ENCODE assay signal across 10 mouse cellular contexts in genomic region chr5:134617071-134617470, GRCm38 (mm10). TPM values are rescaled to one million over a fixed set of nuclear protein-coding genes. Genes with fewer than 3 reads are reported as not detected.
DNase-seq lines count a peak whose midpoint lies in the region; ATAC-seq and TF ChIP-seq lines count a peak whose summit lies in the region.
"Had no signal": no experiment of that assay in that cellular context is flagged by ENCODE, and none has a peak within 500 bp of the region (broad histone marks: within the 10 kb centered on the region; RNA-seq: fewer than 3 reads in every experiment).

No protein-coding gene starts in this region.

- no peaks in the 10 kb centered on the region for H3K27me3 ChIP-seq in midbrain, embryonic 14.5 days (ENCODE audit: control insufficient read depth, insufficient read depth, low read length)
- H3K27me3 ChIP-seq in midbrain, embryonic 13.5 days: no peaks in the 10 kb centered on the region
- H3K27me3 ChIP-seq in intestine, embryonic 16.5 days (replicated peaks; ENCODE audit: control insufficient read depth, insufficient read depth, low read length): no peaks in the 10 kb centered on the region
- no peaks in the 10 kb centered on the region for H3K27me3 ChIP-seq in liver, embryonic 12.5 days (replicated peaks)
- H3K27me3 ChIP-seq: embryonic facial prominence, embryonic 15.5 days; midbrain, embryonic 12.5 days had no signal

- peak; percentile 99 for TF ChIP-seq CTCF in bone marrow, adult 2 months (IDR thresholded peaks at IDR 0.05; ENCODE audit: control insufficient read depth, insufficient read depth, low read length)

- H3K9me3 ChIP-seq in midbrain, embryonic 14.5 days (ENCODE audit: control insufficient read depth, low read length): no peaks in the 10 kb centered on the region
- H3K9me3 ChIP-seq in midbrain, embryonic 13.5 days: no peaks in the 10 kb centered on the region
- no peaks in the 10 kb centered on the region for H3K9me3 ChIP-seq in intestine, embryonic 16.5 days (ENCODE audit: control insufficient read depth, low read length)
- no peaks in the 10 kb centered on the region for H3K9me3 ChIP-seq in liver, embryonic 12.5 days (replicated peaks)
- H3K9me3 ChIP-seq: embryonic facial prominence, embryonic 15.5 days; midbrain, embryonic 12.5 days had no signal

- H3K4me3 ChIP-seq in midbrain, embryonic 14.5 days (replicated peaks; ENCODE audit: low read depth, low read length): no peak overlapping the region
- no peak overlapping the region for H3K4me3 ChIP-seq in midbrain, embryonic 13.5 days (replicated peaks)
- H3K4me3 ChIP-seq in bone marrow, adult 2 months (replicated peaks; ENCODE audit: control insufficient read depth, low read depth, low read length): no peak overlapping the region
- no peak overlapping the region for H3K4me3 ChIP-seq in intestine, embryonic 16.5 days (ENCODE audit: low read length)
- no peak overlapping the region for H3K4me3 ChIP-seq in liver, embryonic 12.5 days
- H3K4me3 ChIP-seq: embryonic facial prominence, embryonic 15.5 days; midbrain, embryonic 12.5 days had no signal

- no peak overlapping the region for H3K9ac ChIP-seq in midbrain, embryonic 14.5 days (replicated peaks; ENCODE audit: low read length)
- H3K9ac ChIP-seq in midbrain, embryonic 13.5 days (replicated peaks): no peak overlapping the region
- H3K9ac ChIP-seq in intestine, embryonic 16.5 days (ENCODE audit: low read depth, low read length): no peak overlapping the region
- H3K9ac ChIP-seq in liver, embryonic 12.5 days: no peak overlapping the region
- H3K9ac ChIP-seq: embryonic facial prominence, embryonic 15.5 days; midbrain, embryonic 12.5 days had no signal

- ATAC-seq in midbrain, embryonic 14.5 days (ENCODE audit: low FRiP score, low TSS enrichment): no peak
- no peak for ATAC-seq in midbrain, embryonic 13.5 days
- ATAC-seq in erythroblast, adult 5-6 weeks (replicated peaks; ENCODE audit: low FRiP score, poor library complexity, severe bottlenecking): peak; percentile 76
- peak; percentile 41 for ATAC-seq in intestine, embryonic 16.5 days
- peak; percentile 45; the same call in 1 of the 2 replicates for ATAC-seq in liver, embryonic 12.5 days

- no peaks in the 10 kb centered on the region for H3K4me1 ChIP-seq in midbrain, embryonic 14.5 days (ENCODE audit: control insufficient read depth, insufficient read depth, low read length)
- H3K4me1 ChIP-seq in midbrain, embryonic 13.5 days (replicated peaks): 0 out of 2 replicates have a peak, but pooled peaks cover 3% of the 10 kb centered on the region
- peaks cover 5% of the 10 kb centered on the region for H3K4me1 ChIP-seq in bone marrow, adult 2 months (ENCODE audit: control insufficient read depth, insufficient read depth, low read length)
- no peaks in the 10 kb centered on the region; the same call in 1 of the 2 replicates for H3K4me1 ChIP-seq in intestine, embryonic 16.5 days (ENCODE audit: control insufficient read depth, insufficient read depth, low read length)
- H3K4me1 ChIP-seq in liver, embryonic 12.5 days: peaks cover 11% of the 10 kb centered on the region; the same call in 1 of the 2 replicates
- H3K4me1 ChIP-seq: embryonic facial prominence, embryonic 15.5 days; midbrain, embryonic 12.5 days had no signal

- DNase-seq in midbrain, embryonic 14.5 days: peak; percentile 31
- peak; percentile 61 for DNase-seq in ovary, postnatal 36 days (ENCODE audit: low spot score)
- DNase-seq in thymus, postnatal 36 days: peak; percentile 65 to 66

- TF ChIP-seq POLR2A in bone marrow, adult 2 months (IDR thresholded peaks at IDR 0.05; ENCODE audit: borderline replicate concordance, control insufficient read depth, low read depth, low read length): no peak

- H3K4me2 ChIP-seq in midbrain, embryonic 14.5 days (ENCODE audit: low read length): no peak overlapping the region
- no peak overlapping the region for H3K4me2 ChIP-seq in midbrain, embryonic 13.5 days (replicated peaks)
- H3K4me2 ChIP-seq in intestine, embryonic 16.5 days (ENCODE audit: low read depth, low read length): no peak overlapping the region
- H3K4me2 ChIP-seq in liver, embryonic 12.5 days: no peak overlapping the region
- H3K4me2 ChIP-seq: embryonic facial prominence, embryonic 15.5 days; midbrain, embryonic 12.5 days had no signal

- no peak overlapping the region for H3K27ac ChIP-seq in midbrain, embryonic 14.5 days (replicated peaks; ENCODE audit: low read depth, low read length)
- H3K27ac ChIP-seq in midbrain, embryonic 13.5 days: no peak overlapping the region
- H3K27ac ChIP-seq in bone marrow, adult 2 months (ENCODE audit: control insufficient read depth, insufficient read depth, low read depth, low read length, poor library complexity): no peak overlapping the region
- H3K27ac ChIP-seq in intestine, embryonic 16.5 days (ENCODE audit: low read length): no peak overlapping the region
- no peak overlapping the region for H3K27ac ChIP-seq in liver, embryonic 12.5 days
- H3K27ac ChIP-seq: embryonic facial prominence, embryonic 15.5 days; midbrain, embryonic 12.5 days had no signal

- peaks cover 69% of the 10 kb centered on the region for H3K36me3 ChIP-seq in midbrain, embryonic 14.5 days (ENCODE audit: control insufficient read depth, insufficient read depth, low read length)
- peaks cover 77% of the 10 kb centered on the region for H3K36me3 ChIP-seq in midbrain, embryonic 13.5 days
- H3K36me3 ChIP-seq in intestine, embryonic 16.5 days (ENCODE audit: control insufficient read depth, insufficient read depth, low read length): peaks cover 35% of the 10 kb centered on the region
- peaks cover 53% of the 10 kb centered on the region for H3K36me3 ChIP-seq in liver, embryonic 12.5 days

- WGBS in midbrain, embryonic 14.5 days: 61% methylated on average over 3 of the region's 3 CpGs
- WGBS in midbrain, embryonic 13.5 days: 69% methylated on average over 3 of the region's 3 CpGs
- 16% methylated on average over 3 of the region's 3 CpGs for WGBS in bone marrow, adult 2 months
- 66% methylated on average over 3 of the region's 3 CpGs for WGBS in intestine, embryonic 16.5 days
- 43% methylated on average over 3 of the region's 3 CpGs for WGBS in liver, embryonic 12.5 days (ENCODE audit: insufficient replicate concordance)

RNA-seq across cellular contexts. Expression of gene Lat2, which starts 2.2 kb away (rescaled TPM):
- 1.5 and 2.7 TPM in 2 replicates for polyA plus RNA-seq in midbrain, embryonic 14.5 days (2014; fragmentation: Nextera tagmentation; extraction: Ambion mirVana)
- 4.1 and 5.5 TPM in 2 replicates for polyA plus RNA-seq in midbrain, embryonic 13.5 days (2015; fragmentation: Nextera tagmentation; extraction: Ambion mirVana)
- 29.7 and 70.2 TPM in 2 replicates for polyA plus RNA-seq in bone marrow, adult 2 months (2011; ENCODE audit: insufficient read depth, insufficient read length, low replicate concordance, missing spikeins)
- 1.5 and 5.0 TPM in 2 replicates for total RNA-seq in erythroblast, adult 5-6 weeks (2015; ENCODE audit: low replicate concordance)
- 7.5 and 10.9 TPM in 2 replicates for total RNA-seq in erythroblast, adult 5-6 weeks (2017; ENCODE audit: low replicate concordance)
- polyA plus RNA-seq in intestine, embryonic 16.5 days (2015; fragmentation: Nextera tagmentation; extraction: Ambion mirVana): 2.1 and 2.4 TPM in 2 replicates
- polyA plus RNA-seq in liver, embryonic 12.5 days (2016; fragmentation: Nextera tagmentation; extraction: Ambion mirVana): 1.7 and 1.8 TPM in 2 replicates

RNA-seq across cellular contexts. Expression of gene Eif4h, which starts 22.2 kb away (rescaled TPM):
- 357 and 372 TPM in 2 replicates for polyA plus RNA-seq in midbrain, embryonic 14.5 days (2014; fragmentation: Nextera tagmentation; extraction: Ambion mirVana)
- polyA plus RNA-seq in midbrain, embryonic 13.5 days (2015; fragmentation: Nextera tagmentation; extraction: Ambion mirVana): 352 and 382 TPM in 2 replicates
- polyA plus RNA-seq in bone marrow, adult 2 months (2011; ENCODE audit: insufficient read depth, insufficient read length, low replicate concordance, missing spikeins): 90.3 and 101 TPM in 2 replicates
- total RNA-seq in erythroblast, adult 5-6 weeks (2015; ENCODE audit: low replicate concordance): 63.7 and 79.4 TPM in 2 replicates
- 93.5 and 98.1 TPM in 2 replicates for total RNA-seq in erythroblast, adult 5-6 weeks (2017; ENCODE audit: low replicate concordance)
- 362 and 396 TPM in 2 replicates for polyA plus RNA-seq in intestine, embryonic 16.5 days (2015; fragmentation: Nextera tagmentation; extraction: Ambion mirVana)
- 287 and 308 TPM in 2 replicates for polyA plus RNA-seq in liver, embryonic 12.5 days (2016; fragmentation: Nextera tagmentation; extraction: Ambion mirVana)

RNA-seq across cellular contexts. Expression of gene Rfc2, which starts 35.9 kb away (rescaled TPM):
- 165 and 191 TPM in 2 replicates for polyA plus RNA-seq in midbrain, embryonic 14.5 days (2014; fragmentation: Nextera tagmentation; extraction: Ambion mirVana)
- polyA plus RNA-seq in midbrain, embryonic 13.5 days (2015; fragmentation: Nextera tagmentation; extraction: Ambion mirVana): 215 and 219 TPM in 2 replicates
- 158 and 241 TPM in 2 replicates for polyA plus RNA-seq in bone marrow, adult 2 months (2011; ENCODE audit: insufficient read depth, insufficient read length, low replicate concordance, missing spikeins)
- total RNA-seq in erythroblast, adult 5-6 weeks (2015; ENCODE audit: low replicate concordance): 26.7 and 51.0 TPM in 2 replicates
- 14.7 and 23.7 TPM in 2 replicates for total RNA-seq in erythroblast, adult 5-6 weeks (2017; ENCODE audit: low replicate concordance)
- 204 and 233 TPM in 2 replicates for polyA plus RNA-seq in intestine, embryonic 16.5 days (2015; fragmentation: Nextera tagmentation; extraction: Ambion mirVana)
- polyA plus RNA-seq in liver, embryonic 12.5 days (2016; fragmentation: Nextera tagmentation; extraction: Ambion mirVana): 259 and 263 TPM in 2 replicates

RNA-seq across cellular contexts. Expression of gene Syna, which starts 57.1 kb away (rescaled TPM):
- 0.11 and 0.24 TPM in 2 replicates for polyA plus RNA-seq in midbrain, embryonic 14.5 days (2014; fragmentation: Nextera tagmentation; extraction: Ambion mirVana)
- 0.47 and 0.48 TPM in 2 replicates for polyA plus RNA-seq in midbrain, embryonic 13.5 days (2015; fragmentation: Nextera tagmentation; extraction: Ambion mirVana)
- not detected in 2 replicates for polyA plus RNA-seq in bone marrow, adult 2 months (2011; ENCODE audit: insufficient read depth, insufficient read length, low replicate concordance, missing spikeins)
- 0.84 TPM in 1 of 2 replicates, not detected in the other for total RNA-seq in erythroblast, adult 5-6 weeks (2015; ENCODE audit: low replicate concordance)
- not detected in 2 replicates for total RNA-seq in erythroblast, adult 5-6 weeks (2017; ENCODE audit: low replicate concordance)
- polyA plus RNA-seq in intestine, embryonic 16.5 days (2015; fragmentation: Nextera tagmentation; extraction: Ambion mirVana): not detected in 2 replicates
- not detected in 2 replicates for polyA plus RNA-seq in liver, embryonic 12.5 days (2016; fragmentation: Nextera tagmentation; extraction: Ambion mirVana)

Comparison
In these comparisons a context has a peak if more than half of its experiments do, and no peak if none do; other contexts are left out.
1. ATAC-seq: peak in erythroblast, adult 5-6 weeks (single experiment), intestine, embryonic 16.5 days (single experiment) and liver, embryonic 12.5 days (single experiment); none in midbrain, embryonic 14.5 days (single experiment) and midbrain, embryonic 13.5 days (single experiment).
2. Peak in every context shown above with its lines, with median percentiles within 50 percentile points of each other: DNase-seq.